Mouse (Mus musculus) left cerebral cortex, postnatal 36 days (tissue): ENCODE data around the gene Slc25a47. TPM values are rescaled to one million over a fixed set of nuclear protein-coding genes. Genes with fewer than 3 reads are reported as not detected.

ENCODE experiments used
- DNase-seq, 2 experiments: peaks; one replicate each; pipeline ENCODE4 v3.0.0; 2021 to 2022; ENCODE audit warnings: low spot score in 2 of 2, mixed read lengths in 1 of 2
- intact Hi-C: fragments of 180-260 bp; cut with DNase I; formaldehyde crosslinking; loops from one replicate; pipeline ENCODE4 v1.15.1; 2025
- microRNA-seq: library from miRNA; unstranded; fragments of <30 nt; microRNA quantifications from one replicate; pipeline ENCODE4 v1.2.0, GENCODE M21; 2022
- total RNA-seq, 2 experiments: library from RNA; stranded (reverse); gene quantifications; 2 replicates each; pipeline ENCODE4 v1.2.3; 2021

Slc25a47 gene
- total RNA-seq, 2 experiments from 2014 or later: 7.2 to 12.3 TPM

- DNase-seq: peak; percentile 74 to 82
These were observed 67.1 kb downstream of the Slc25a47 start for GRCm38 (mm10) chr12:108902940-108903339.

GRCm38 (mm10) chr12:108903600-108904275, 67.9 kb downstream of the Slc25a47 start:
- intact Hi-C loops: loop anchor here (2.0 to 10.0 kb wide), 5 partner anchors 489 to 1495 kb away; partner anchors contain the start of gene Rtl1
- peak; percentile 61 to 75 for DNase-seq

More at GRCm38 (mm10) chr12:108902940-108903339, 67.1 kb downstream of the Slc25a47 start:
- intact Hi-C loops: loop anchor here (2.0 to 10.0 kb wide), 5 partner anchors 489 to 1496 kb away; partner anchors contain the start of gene Rtl1

GRCm38 (mm10) chr12:108904276-108904653, 68.4 kb downstream of the Slc25a47 start:
- DNase-seq: no peak
- intact Hi-C loops: loop anchor here (5.0 to 10.0 kb wide), 4 partner anchors 488 to 1473 kb away; partner anchors contain the start of gene Rtl1

- intact Hi-C loops: loop anchor here (10.0 kb wide), 2 partner anchors 639 to 699 kb away; partner anchors contain the start of gene Rtl1
- no peak for DNase-seq
These were observed 69.9 kb downstream of the Slc25a47 start for GRCm38 (mm10) chr12:108905620-108906302.

- intact Hi-C loops: loop anchor here (10.0 kb wide), 2 partner anchors 638 to 698 kb away; partner anchors contain the start of gene Rtl1
- DNase-seq: no peak
These were observed 70.6 kb downstream of the Slc25a47 start for GRCm38 (mm10) chr12:108906398-108906797.

Small RNA genes lying within 50 kb of the gene (microRNA-seq; reads per million reads assigned to microRNA genes)
- 49.7 reads per million, percentile 49 among the genes with 10 or more reads in this experiment for gene Mir345

Other genes starting within 250 kb of the Slc25a47 start
- gene Degs2, start 133.7 kb upstream of the Slc25a47 start, total RNA-seq: 1 to 10 TPM; 3.9 to 5.9 TPM
- 10 to 100 TPM; 41.9 to 52.7 TPM for gene Yy1, start 43.1 kb upstream of the Slc25a47 start, total RNA-seq
- 10 to 100 TPM; 15.0 to 15.6 TPM for gene Slc25a29, start 163 bp upstream of the Slc25a47 start, total RNA-seq
- gene Wdr25, start 57.6 kb downstream of the Slc25a47 start, total RNA-seq: 10 to 100 TPM in 1 of 2 experiments, 1 to 10 TPM in 1; 8.2 to 11.5 TPM
- gene Wars, start 58.1 kb downstream of the Slc25a47 start, total RNA-seq: 10 to 100 TPM; 84.2 to 96.1 TPM
- gene Begain, start 232.2 kb downstream of the Slc25a47 start, total RNA-seq: 100 to 1,000 TPM; 137 to 150 TPM